Mouse (Mus musculus): ENCODE measurements around the gene Rce1. TPM values are rescaled to one million over a fixed set of nuclear protein-coding genes. Genes with fewer than 3 reads are reported as not detected.

The Rce1 gene
- total RNA-seq, 1 experiment from 2014 or later, result 19.2 TPM

GRCm38 (mm10) chr19:4615151-4616093 is 10.0 kb downstream of the Rce1 start, which contains the start of gene Lrfn4:
Gene Lrfn4 (minus strand): TSS chr19:4615667.
- ATAC-seq (ENCODE audit: extremely low read depth, insufficient number of reproducible peaks, low FRiP score, poor library complexity, severe bottlenecking), result no peak

- no peak for ATAC-seq (ENCODE audit: extremely low read depth, insufficient number of reproducible peaks, low FRiP score, poor library complexity, severe bottlenecking)
These were observed 10.9 kb downstream of the Rce1 start for GRCm38 (mm10) chr19:4614305-4615150.

- no peak for ATAC-seq (ENCODE audit: extremely low read depth, insufficient number of reproducible peaks, low FRiP score, poor library complexity, severe bottlenecking)
These were observed 11.8 kb downstream of the Rce1 start for GRCm38 (mm10) chr19:4613464-4614304.

- ATAC-seq (ENCODE audit: extremely low read depth, insufficient number of reproducible peaks, low FRiP score, poor library complexity, severe bottlenecking), result no peak
These were observed 13.1 kb downstream of the Rce1 start for GRCm38 (mm10) chr19:4612181-4612961.

- no peak for ATAC-seq (ENCODE audit: extremely low read depth, insufficient number of reproducible peaks, low FRiP score, poor library complexity, severe bottlenecking)
These were observed 15.3 kb downstream of the Rce1 start for GRCm38 (mm10) chr19:4610109-4610508.

GRCm38 (mm10) chr19:4608511-4608910 is 16.9 kb downstream of the Rce1 start:
- no peak for ATAC-seq (ENCODE audit: extremely low read depth, insufficient number of reproducible peaks, low FRiP score, poor library complexity, severe bottlenecking)

GRCm38 (mm10) chr19:4607406-4607805 is 18.0 kb downstream of the Rce1 start:
- no peak; the same call in 1 of the 2 replicates for ATAC-seq (ENCODE audit: extremely low read depth, insufficient number of reproducible peaks, low FRiP score, poor library complexity, severe bottlenecking)

GRCm38 (mm10) chr19:4605654-4606053 is 19.8 kb downstream of the Rce1 start:
- ATAC-seq (ENCODE audit: extremely low read depth, insufficient number of reproducible peaks, low FRiP score, poor library complexity, severe bottlenecking), result no peak

- no peak for ATAC-seq (ENCODE audit: extremely low read depth, insufficient number of reproducible peaks, low FRiP score, poor library complexity, severe bottlenecking)
These were observed 21.4 kb downstream of the Rce1 start for GRCm38 (mm10) chr19:4603801-4604723.

GRCm38 (mm10) chr19:4602459-4602858 is 23.0 kb downstream of the Rce1 start:
- no peak for ATAC-seq (ENCODE audit: extremely low read depth, insufficient number of reproducible peaks, low FRiP score, poor library complexity, severe bottlenecking)

GRCm38 (mm10) chr19:4596071-4596470 is 29.4 kb downstream of the Rce1 start:
- ATAC-seq (ENCODE audit: extremely low read depth, insufficient number of reproducible peaks, low FRiP score, poor library complexity, severe bottlenecking), result no peak

GRCm38 (mm10) chr19:4593792-4594522 is 31.5 kb downstream of the Rce1 start:
- no peak for ATAC-seq (ENCODE audit: extremely low read depth, insufficient number of reproducible peaks, low FRiP score, poor library complexity, severe bottlenecking)

- no peak for ATAC-seq (ENCODE audit: extremely low read depth, insufficient number of reproducible peaks, low FRiP score, poor library complexity, severe bottlenecking)
These were observed 35.4 kb downstream of the Rce1 start for GRCm38 (mm10) chr19:4590025-4590424.

- no peak for ATAC-seq (ENCODE audit: extremely low read depth, insufficient number of reproducible peaks, low FRiP score, poor library complexity, severe bottlenecking)
These were observed 36.4 kb downstream of the Rce1 start for GRCm38 (mm10) chr19:4589081-4589480.

- ATAC-seq (ENCODE audit: extremely low read depth, insufficient number of reproducible peaks, low FRiP score, poor library complexity, severe bottlenecking), result no peak
These were observed 37.0 kb downstream of the Rce1 start for GRCm38 (mm10) chr19:4588430-4588829.

GRCm38 (mm10) chr19:4587426-4587825 is 38.0 kb downstream of the Rce1 start:
- ATAC-seq (ENCODE audit: extremely low read depth, insufficient number of reproducible peaks, low FRiP score, poor library complexity, severe bottlenecking), result no peak
